Mouse (Mus musculus): ENCODE measurements at regions not wholly inside any gene's neighbourhood (a gene's known extent, or its start where the extent isn't known, plus 50 kb on each side); places are given as distances from the start of the nearest gene placed in this dataset.

GRCm38 (mm10) chrX:112984668-112985067, 200.6 kb downstream of the Chm start:
- no peak for DNase-seq (ENCODE audit: low spot score)

GRCm38 (mm10) chrX:112984073-112984472, 201.2 kb downstream of the Chm start:
- no peak for DNase-seq (ENCODE audit: low spot score)

DNA sequence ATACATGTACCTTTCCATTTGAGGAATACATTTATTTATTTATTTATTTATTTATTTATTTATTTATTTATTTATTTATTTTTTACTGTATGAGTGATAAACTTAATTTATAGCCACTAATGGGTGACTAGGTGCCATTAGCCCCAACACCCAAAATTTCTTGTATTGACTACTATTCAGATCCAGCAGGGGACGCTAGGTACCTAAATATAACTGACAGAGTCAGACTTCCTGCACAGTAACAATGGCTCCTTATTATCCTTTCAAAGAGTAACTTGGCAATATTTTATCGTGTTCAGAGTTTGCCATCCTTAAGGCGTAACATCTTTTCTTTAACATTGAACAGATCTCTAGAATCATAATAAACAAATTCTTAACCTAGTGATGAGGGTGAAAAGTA, 206.7 kb downstream of the Chm start:
- DNase-seq (ENCODE audit: low spot score), result peak; percentile 10

GRCm38 (mm10) chrX:112964093-112964492, 221.2 kb downstream of the Chm start:
- DNase-seq (ENCODE audit: low spot score), result no peak

DNA sequence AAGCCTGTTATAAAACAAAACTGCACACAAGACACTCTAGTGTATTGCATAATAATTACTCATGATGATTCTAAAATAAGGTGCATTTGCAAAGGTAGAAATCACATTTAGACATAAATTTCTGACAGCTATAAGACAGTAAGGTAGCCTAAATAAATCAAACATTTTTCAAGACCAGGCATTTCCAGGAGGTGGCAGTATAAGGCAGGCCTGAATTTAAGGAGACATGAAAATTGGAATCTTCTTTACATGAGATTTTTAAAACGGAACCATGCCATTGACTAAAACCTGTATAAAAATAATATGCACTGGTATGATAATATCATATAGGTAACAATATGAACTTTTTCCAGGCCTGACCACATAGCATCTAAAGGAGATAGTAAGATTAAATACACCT, 235.5 kb downstream of the Chm start:
- peak; percentile 5 for DNase-seq (ENCODE audit: low spot score)

DNA sequence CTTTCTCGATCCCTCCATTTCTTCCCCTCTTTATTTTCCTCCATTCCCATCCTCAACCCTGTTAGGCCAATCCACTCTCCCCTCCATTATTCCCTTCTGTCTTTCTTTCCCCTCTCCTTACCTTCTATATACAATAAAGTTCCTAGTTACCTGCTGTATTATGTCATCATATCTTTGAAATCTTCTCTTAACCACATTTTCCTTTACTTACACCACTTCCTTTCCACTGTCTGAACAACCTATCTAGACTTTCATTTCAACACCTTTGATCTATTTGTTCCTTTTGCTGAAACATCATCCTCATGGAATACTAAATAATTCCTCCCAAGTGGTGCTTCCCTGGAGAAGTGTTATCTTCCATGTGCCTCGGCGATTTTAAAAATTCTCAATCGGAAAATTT, 237.8 kb downstream of the Chm start:
- no peak for DNase-seq (ENCODE audit: low spot score)

GRCm38 (mm10) chrX:112925542-112926182, 227.2 kb upstream of the Pof1b start:
- no peak for DNase-seq (ENCODE audit: low spot score)

- DNase-seq (ENCODE audit: low spot score), result peak; percentile 1
Measured at GRCm38 (mm10) chrX:112903631-112904410, 205.4 kb upstream of the Pof1b start.

DNA sequence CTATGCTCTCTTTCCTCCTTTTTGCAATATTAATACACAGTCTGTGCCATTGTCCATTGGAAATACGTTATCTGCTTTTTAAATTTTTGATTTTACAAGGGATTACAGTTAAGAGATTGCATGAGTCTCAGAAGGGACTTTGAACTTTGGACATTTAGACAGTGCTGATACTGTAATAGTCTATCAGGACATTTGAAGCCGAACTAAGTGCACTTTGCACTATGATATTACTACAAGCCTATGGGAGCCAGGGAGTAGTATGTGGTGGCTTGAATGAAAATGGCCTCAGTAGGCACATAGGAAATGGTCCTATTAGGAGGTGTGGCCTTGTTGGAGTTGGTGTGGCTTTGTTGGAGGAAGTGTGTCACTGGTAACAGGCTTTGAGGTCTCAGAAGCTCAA, 188.1 kb upstream of the Pof1b start:
- no peak for DNase-seq (ENCODE audit: low spot score)
